Mouse (Mus musculus) cerebellum, adult 2 months (tissue): ENCODE data around the gene Mark4.

Source experiments
- CTCF ChIP-seq: fragments of 200-500 bp; IDR thresholded peaks from 2 replicates; pipeline ENCODE4 v1.5.1; 2011; ENCODE audit warnings: low read depth, mild to moderate bottlenecking, control low read depth, low read length, moderate library complexity, borderline replicate concordance; ENCODE audit not compliant: insufficient read depth
- POLR2A ChIP-seq: fragments of 200-500 bp; IDR thresholded peaks from 2 replicates; pipeline ENCODE4 v1.6.1; 2011; ENCODE audit warnings: low read length, control low read depth, borderline replicate concordance; ENCODE audit not compliant: insufficient read depth

DNA sequence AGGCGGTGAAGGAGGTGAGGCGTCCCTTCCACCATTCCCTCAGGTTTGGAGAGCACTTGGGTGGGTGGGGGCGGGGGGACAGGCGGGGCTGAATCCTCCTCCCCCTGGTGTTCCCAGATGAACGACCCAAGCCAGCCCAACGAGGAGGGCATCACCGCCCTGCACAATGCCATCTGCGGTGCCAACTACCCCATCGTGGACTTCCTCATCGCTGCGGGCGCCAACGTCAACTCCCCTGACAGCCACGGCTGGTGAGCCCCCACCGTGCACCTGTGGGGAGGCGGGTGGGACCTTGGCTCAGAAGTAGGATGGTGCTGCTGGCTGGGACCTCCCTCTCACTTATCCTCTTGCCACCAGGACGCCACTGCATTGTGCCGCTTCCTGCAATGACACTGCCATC, 83.3 kb downstream of the Mark4 start:
- no peak for TF ChIP-seq POLR2A
- TF ChIP-seq CTCF, result no peak
